8 mouse cellular contexts compared by ENCODE assay signal in the genomic region with DNA sequence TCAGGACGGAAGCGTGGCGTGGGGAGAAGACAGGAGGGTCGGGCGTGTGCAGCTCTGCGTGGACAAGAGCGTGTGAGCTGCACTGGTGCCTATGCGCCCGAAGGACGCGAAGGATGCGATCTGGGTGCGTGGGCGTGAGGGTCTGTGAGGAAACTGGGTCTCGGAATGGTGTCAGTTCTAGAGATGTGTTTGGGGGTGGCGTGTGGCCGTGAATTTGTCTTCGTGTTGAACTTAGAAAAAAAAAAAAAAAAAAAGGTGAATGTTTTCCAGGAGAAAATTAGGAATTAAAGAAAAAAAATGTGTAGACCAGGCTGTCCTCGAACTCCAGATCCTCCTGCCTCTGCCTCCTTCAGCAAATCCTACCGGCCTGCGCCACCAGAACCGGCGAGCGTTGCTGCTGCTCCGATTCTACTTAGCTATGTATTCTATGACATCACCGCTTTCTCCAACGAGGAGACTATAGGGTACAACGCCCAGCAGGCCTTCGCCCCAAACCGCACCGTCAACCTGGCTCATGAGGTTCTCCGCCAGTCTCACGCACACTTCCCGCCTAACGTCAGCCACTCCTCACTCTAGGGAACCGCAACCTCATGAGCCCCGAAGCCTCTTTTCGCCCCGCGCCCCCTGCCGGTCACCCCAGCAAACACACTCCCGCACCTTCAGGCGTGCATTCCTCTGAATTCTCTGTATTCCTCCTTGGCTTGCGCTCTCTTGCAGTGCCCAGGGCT. TPM values are rescaled to one million over a fixed set of nuclear protein-coding genes. Genes with fewer than 3 reads are reported as not detected.
DNase-seq lines count a peak whose midpoint lies in the region; ATAC-seq lines count a peak whose summit lies in the region.
"Not testable (repeated sequence)": the region's sequence is repeated elsewhere in the genome, so short reads cannot be mapped to it uniquely, and the experiment has no call there.

No protein-coding gene starts in this region.

- not testable (repeated sequence) for H3K4me1 ChIP-seq in hindbrain, embryonic 14.5 days (replicated peaks; ENCODE audit: control insufficient read depth, insufficient read depth, low read length)

- H3K27ac ChIP-seq in hindbrain, embryonic 14.5 days = peak overlapping the region; percentile 96

- peak overlapping the region; percentile 66 for H3K4me3 ChIP-seq in hindbrain, embryonic 14.5 days (replicated peaks; ENCODE audit: low read length)

- peak overlapping the region; percentile 55 for H3K4me2 ChIP-seq in hindbrain, embryonic 14.5 days (replicated peaks)

- not testable (repeated sequence) for H3K9me3 ChIP-seq in hindbrain, embryonic 14.5 days (ENCODE audit: control insufficient read depth, low read length)

- DNase-seq in R1 (ENCODE audit: low read depth, low spot score) = peak; percentile 88
- DNase-seq in cerebellum, postnatal 25 days = peak; percentile 91 to 94
- DNase-seq in frontal cortex, postnatal 25 days (ENCODE audit: low spot score in 2 of 2) = peak; percentile 92 to 93
- DNase-seq in hindbrain, embryonic 14.5 days (ENCODE audit: low spot score) = peak; percentile 98
- DNase-seq in left cerebral cortex, adult 11 months (ENCODE audit: low spot score) = peak; percentile 87
- peak; percentile 92 for DNase-seq in lung, postnatal 36 days
- DNase-seq in retina, embryonic 14.5 days (ENCODE audit: low spot score) = peak; percentile 92
- peak; percentile 81 to 83 for DNase-seq in thymus, postnatal 36 days

- H3K36me3 ChIP-seq in hindbrain, embryonic 14.5 days (replicated peaks; ENCODE audit: control insufficient read depth, insufficient read depth) = not testable (repeated sequence)

- under 1% methylated on average over 40 of the region's 44 CpGs for WGBS in hindbrain, embryonic 14.5 days

- not testable (repeated sequence) for H3K27me3 ChIP-seq in hindbrain, embryonic 14.5 days (ENCODE audit: control insufficient read depth, insufficient read depth, low read length)

- H3K9ac ChIP-seq in hindbrain, embryonic 14.5 days = peak overlapping the region; percentile 85

- peak; percentile 76 for ATAC-seq in hindbrain, embryonic 14.5 days (ENCODE audit: low FRiP score)

RNA-seq across cellular contexts. Expression of a gene that starts 28.4 kb away (rescaled TPM):
- 0.23 TPM in 1 of 2 replicates, not detected in the other for polyA plus RNA-seq in hindbrain, embryonic 14.5 days (2014; fragmentation: Nextera tagmentation; extraction: Ambion mirVana)

RNA-seq across cellular contexts. Expression of a gene that starts 37.7 kb away (rescaled TPM):
- polyA plus RNA-seq in hindbrain, embryonic 14.5 days (2014; fragmentation: Nextera tagmentation; extraction: Ambion mirVana) = 0.51 and 0.78 TPM in 2 replicates

Comparison
In these comparisons a context has a peak if more than half of its experiments do, and no peak if none do; other contexts are left out.
1. Peak in every context shown above with its lines: DNase-seq, ATAC-seq, H3K4me3 ChIP-seq and H3K27ac ChIP-seq.